Mouse (Mus musculus) stomach, postnatal 0 days (tissue): Measurements from ENCODE around the gene Scube1.

Source experiments
- CTCF ChIP-seq: IDR thresholded peaks from 2 replicates; pipeline ENCODE4 v1.5.1; 2016; ENCODE audit warnings: antibody characterized with exemption, low read depth, mild to moderate bottlenecking, moderate library complexity
- EP300 ChIP-seq: optimal IDR thresholded peaks from 2 replicates; pipeline ENCODE3; 2016; ENCODE audit warnings: antibody characterized with exemption

DNA sequence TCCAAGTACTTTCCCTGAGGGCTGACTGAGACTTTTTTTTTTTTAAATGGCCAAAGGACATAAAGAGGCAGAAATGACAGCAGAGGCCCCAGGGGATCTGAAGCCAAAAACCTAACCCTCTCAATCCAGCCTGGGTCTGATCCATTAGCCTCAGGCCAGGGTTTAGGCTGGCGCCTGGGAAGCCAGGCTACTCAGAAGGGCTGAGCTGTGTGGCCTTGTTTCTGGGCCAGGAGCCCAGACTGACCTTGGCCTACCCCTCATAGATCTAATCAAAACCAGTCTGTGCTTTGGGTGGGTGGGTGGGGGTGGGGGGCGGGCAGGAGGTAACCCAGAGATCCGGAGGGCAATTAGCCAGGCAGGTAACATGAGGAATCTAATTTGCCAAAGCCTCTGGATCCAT lies 51.2 kb downstream of the Scube1 start:
- no peak for TF ChIP-seq CTCF
- no peak for TF ChIP-seq EP300
